Mouse (Mus musculus) liver, postnatal 0 days (tissue): ENCODE results near the gene Hist1h4h. TPM values are rescaled to one million over a fixed set of nuclear protein-coding genes. Genes with fewer than 3 reads are reported as not detected.
"Not testable (repeated sequence)": the region's sequence is repeated elsewhere in the genome, so short reads cannot be mapped to it uniquely, and the experiment has no call there.

Experiments used
- ATAC-seq: fragments of 200-750 bp; cut with Nextera tagmentation; 2 replicates; pipeline ENCODE4 v1.8.0; 2017; ENCODE audit warnings: mild to moderate bottlenecking, moderate library complexity
- DNase-seq: peaks from one replicate; pipeline ENCODE4 v3.0.0-alpha.2; 2016
- H3K27ac ChIP-seq: fragments of 300-500 bp; sonication (generic); 2 replicates; pipeline ENCODE4 v1.5.1; 2014; ENCODE audit warnings: antibody characterized with exemption, moderate library complexity, mild to moderate bottlenecking, low read depth
- H3K27me3 ChIP-seq: fragments of 300-500 bp; sonication (generic); 2 replicates; pipeline ENCODE4 v1.6.1; 2014; ENCODE audit warnings: low read length, control low read depth, mixed read lengths; ENCODE audit not compliant: insufficient read depth
- H3K36me3 ChIP-seq: fragments of 300-500 bp; sonication (generic); replicated peaks from 2 replicates; pipeline ENCODE4 v1.6.1; 2014; ENCODE audit warnings: mild to moderate bottlenecking, control low read depth, low read length, moderate library complexity, mixed read lengths; ENCODE audit not compliant: insufficient read depth
- H3K4me1 ChIP-seq: fragments of 300-500 bp; sonication (generic); 2 replicates; pipeline ENCODE4 v1.6.1; 2014; ENCODE audit warnings: antibody characterized with exemption, mild to moderate bottlenecking, control low read depth; ENCODE audit not compliant: insufficient read depth
- H3K4me2 ChIP-seq: fragments of 300-500 bp; sonication (generic); 2 replicates; pipeline ENCODE4 v1.6.1; 2014; ENCODE audit warnings: low read depth, mild to moderate bottlenecking, low read length, moderate library complexity, mixed read lengths
- H3K4me3 ChIP-seq: fragments of 300-500 bp; sonication (generic); 2 replicates; pipeline ENCODE4 v1.5.1; 2014; ENCODE audit warnings: low read depth, low read length
- H3K9ac ChIP-seq: fragments of 300-500 bp; sonication (generic); replicated peaks from 2 replicates; pipeline ENCODE4 v1.6.1; 2014; ENCODE audit warnings: mild to moderate bottlenecking, moderate library complexity
- H3K9me3 ChIP-seq: fragments of 300-500 bp; sonication (generic); 2 replicates; pipeline ENCODE4 v1.6.1; 2016; ENCODE audit warnings: mild to moderate bottlenecking, control low read depth, low read length, mixed read lengths
- CTCF ChIP-seq: sonication (generic); IDR thresholded peaks from 2 replicates; pipeline ENCODE4 v1.5.1; 2016; ENCODE audit warnings: antibody characterized with exemption, low read depth
- EP300 ChIP-seq: IDR thresholded peaks from 2 replicates; pipeline ENCODE4 v1.6.1; 2016; ENCODE audit warnings: antibody characterized with exemption, low read depth, mild to moderate bottlenecking
- WGBS: fragments of 180-500 bp; shearing (Covaris S2); extraction: QIAGEN DNeasy Blood & Tissue Kit; methylation state at CpG from one replicate; pipeline ENCODE4 v1.1.7; 2014; ENCODE audit not compliant: insufficient replicate concordance; 5-methylcytosine and 5-hydroxymethylcytosine counted together
- polyA plus RNA-seq: library from polyadenylated mRNA; unstranded; fragments of >200 nt; fragmentation: Nextera tagmentation; extraction: Ambion mirVana; gene quantifications from 2 replicates; pipeline ENCODE4 v1.2.1, GENCODE M21; 2015

Hist1h4h gene
- polyA plus RNA-seq, 1 experiment from 2014 or later: 7.2 TPM

GRCm38 (mm10) chr13:23556906-23557305 is 26.1 kb downstream of the Hist1h4h start:
- Histone ChIP-seq H3K4me2 (peak overlapping the region; percentile 90), H3K9ac (peak overlapping the region; percentile 10; the same call in 1 of the 2 replicates), H3K27ac (peak overlapping the region; percentile 97), H3K9me3 (no peaks in the 10 kb centered on the region), H3K4me1 (peaks cover 8% of the 10 kb centered on the region), H3K27me3 (no peaks in the 10 kb centered on the region), H3K36me3 (no peaks in the 10 kb centered on the region), H3K4me3 (peak overlapping the region; percentile 64)
- ATAC-seq: no peak
- WGBS: 63% methylated on average over 3 of the region's 3 CpGs
- no peak for DNase-seq
- no peak for TF ChIP-seq CTCF
- no peak for TF ChIP-seq EP300

GRCm38 (mm10) chr13:23560699-23561098 is 29.8 kb downstream of the Hist1h4h start:
- 35% methylated on average over 2 of the region's 2 CpGs for WGBS
- DNase-seq, H3K27me3 ChIP-seq, ATAC-seq, H3K9me3 ChIP-seq, H3K4me3 ChIP-seq, H3K4me1 ChIP-seq, H3K36me3 ChIP-seq: not testable (repeated sequence)
- H3K9ac ChIP-seq: peak overlapping the region; percentile 39
- peak overlapping the region; percentile 46 for H3K27ac ChIP-seq
- peak overlapping the region; percentile 55 for H3K4me2 ChIP-seq

GRCm38 (mm10) chr13:23561531-23561882 is 30.7 kb downstream of the Hist1h4h start:
- not testable (repeated sequence) for H3K36me3 ChIP-seq, H3K27me3 ChIP-seq, DNase-seq, H3K9me3 ChIP-seq, H3K4me1 ChIP-seq
- 0% methylated on average over 2 of the region's 5 CpGs for WGBS
- H3K27ac ChIP-seq: peak overlapping the region; percentile 99
- peak; percentile 0; the same call in 1 of the 2 replicates for ATAC-seq
- H3K4me3 ChIP-seq: peak overlapping the region; percentile 43
- H3K9ac ChIP-seq: peak overlapping the region; percentile 72
- H3K4me2 ChIP-seq: peak overlapping the region; percentile 83; the same call in 1 of the 2 replicates

DNA sequence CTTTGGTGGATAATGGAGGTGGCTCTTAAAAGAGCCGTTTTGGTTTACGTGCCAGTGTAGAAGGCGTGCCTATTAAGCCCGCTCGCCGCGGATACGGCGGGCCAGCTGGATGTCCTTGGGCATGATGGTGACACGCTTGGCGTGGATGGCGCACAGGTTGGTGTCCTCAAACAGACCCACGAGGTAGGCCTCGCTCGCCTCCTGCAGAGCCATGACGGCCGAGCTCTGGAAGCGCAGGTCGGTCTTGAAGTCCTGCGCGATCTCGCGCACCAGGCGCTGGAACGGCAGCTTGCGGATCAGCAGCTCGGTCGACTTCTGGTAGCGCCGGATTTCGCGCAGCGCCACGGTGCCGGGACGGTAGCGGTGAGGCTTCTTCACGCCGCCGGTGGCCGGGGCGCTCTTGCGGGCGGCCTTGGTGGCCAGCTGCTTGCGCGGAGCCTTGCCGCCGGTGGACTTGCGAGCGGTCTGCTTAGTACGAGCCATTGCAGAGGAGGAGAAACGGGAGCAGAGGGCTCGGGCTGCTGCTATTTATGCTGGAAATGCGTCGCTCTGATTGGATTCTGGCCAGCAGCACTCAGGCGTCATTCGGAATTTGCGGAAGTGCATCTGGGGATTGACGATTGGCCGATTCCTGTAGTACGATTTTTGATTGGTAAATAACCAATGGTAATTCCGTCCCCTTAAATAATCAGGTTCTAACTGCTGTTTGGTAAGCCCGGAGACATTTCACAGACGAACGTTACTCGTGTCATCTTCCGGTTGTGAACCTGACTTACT is 31.2 kb downstream of the Hist1h4h start, which contains the start of gene Hist1h3e:
Hist1h3e (minus strand) TSS at position 487 of the 777 bp plus-strand sequence.
- WGBS: under 1% methylated on average over 48 of the region's 67 CpGs
- DNase-seq: peak; percentile 95
- not testable (repeated sequence) for H3K9me3 ChIP-seq, H3K27me3 ChIP-seq, H3K36me3 ChIP-seq, H3K4me1 ChIP-seq
- H3K4me3 ChIP-seq: peak within 1 kb of the TSS; percentile 43
- H3K9ac ChIP-seq: peak within 1 kb of the TSS; percentile 72
- peak within 1 kb of the TSS; percentile 83 for H3K4me2 ChIP-seq
- TF ChIP-seq EP300: peak; percentile 80; the same call in 1 of the 2 replicates
- peak within 1 kb of the TSS; percentile 99 for H3K27ac ChIP-seq
- peak; percentile 91 for ATAC-seq

DNA sequence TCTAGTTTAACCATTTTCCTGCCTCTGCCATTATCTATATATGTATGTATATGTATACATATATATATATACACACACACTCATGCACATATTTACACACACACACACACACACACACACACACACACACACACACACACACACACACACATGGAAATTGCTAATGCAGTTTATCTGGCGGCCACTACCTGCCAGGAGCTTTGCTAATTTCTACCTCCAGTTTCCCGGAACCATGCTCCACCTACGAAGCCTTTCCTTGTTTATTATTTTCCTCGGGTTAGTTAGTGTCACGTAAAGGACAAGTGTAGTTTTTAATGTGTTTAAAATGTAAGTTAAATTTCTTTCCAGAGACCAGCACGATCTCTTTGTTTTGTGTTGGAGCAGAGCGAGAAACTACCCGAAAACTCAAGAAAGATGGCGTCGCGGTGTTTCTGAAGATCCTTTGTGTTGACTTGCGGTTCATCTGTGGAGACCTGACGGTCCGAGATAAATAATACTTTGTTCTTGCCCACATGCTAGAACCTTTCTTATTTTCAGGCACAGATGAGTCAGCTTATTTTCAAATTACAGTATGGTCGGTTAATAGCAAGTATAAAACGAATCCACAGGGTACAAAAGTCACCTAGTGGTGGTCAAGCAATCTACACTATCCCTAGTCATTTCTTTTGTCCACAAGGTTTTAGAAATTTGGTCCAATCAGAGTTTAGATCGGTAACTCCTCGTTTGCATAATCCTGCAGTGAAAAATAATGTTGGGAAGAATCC is 32.0 kb downstream of the Hist1h4h start:
- H3K4me2 ChIP-seq: peak overlapping the region; percentile 83
- ATAC-seq (peak; percentile 30), DNase-seq (no peak)
- WGBS: 3% methylated on average over 18 of the region's 18 CpGs
- H3K27ac ChIP-seq: peak overlapping the region; percentile 99
- no peaks in the 10 kb centered on the region for H3K27me3 ChIP-seq
- TF ChIP-seq CTCF (peak; percentile 69), EP300 (peak; percentile 73)
- peak overlapping the region; percentile 43 for H3K4me3 ChIP-seq
- no peaks in the 10 kb centered on the region for H3K9me3 ChIP-seq
- H3K36me3 ChIP-seq: no peaks in the 10 kb centered on the region
- H3K9ac ChIP-seq: peak overlapping the region; percentile 65
- peaks cover 7% of the 10 kb centered on the region for H3K4me1 ChIP-seq

DNA sequence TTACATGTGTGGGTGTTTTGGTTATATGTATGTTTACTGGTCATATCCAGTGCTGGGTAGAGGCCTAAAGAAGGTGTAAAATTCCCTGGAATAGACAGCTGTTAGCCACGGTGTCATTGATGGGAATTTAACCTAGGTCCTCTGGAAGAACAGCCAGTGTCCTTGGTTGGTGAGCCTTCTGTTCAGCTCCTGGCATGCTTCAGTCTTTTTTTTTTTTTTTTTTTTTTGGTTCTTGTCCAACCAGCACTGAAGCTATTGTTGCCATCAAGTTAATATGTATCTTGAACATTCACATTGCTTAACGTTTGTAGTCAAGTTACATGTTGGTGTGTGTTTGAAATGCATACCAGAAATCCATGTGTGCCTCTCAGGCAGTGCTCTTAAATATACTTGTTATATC is 33.6 kb downstream of the Hist1h4h start:
- Histone ChIP-seq H3K4me3 (no peak overlapping the region), H3K4me1 (peaks cover 7% of the 10 kb centered on the region), H3K36me3 (no peaks in the 10 kb centered on the region), H3K27ac (no peak overlapping the region), H3K9ac (no peak overlapping the region), H3K27me3 (no peaks in the 10 kb centered on the region), H3K9me3 (no peaks in the 10 kb centered on the region), H3K4me2 (no peak overlapping the region)
- no peak for DNase-seq
- ATAC-seq: no peak
- TF ChIP-seq EP300 (no peak), CTCF (no peak)
- WGBS: 76% methylated on average over 2 of the region's 2 CpGs
